Mouse (Mus musculus) forebrain, embryonic 12.5 days (tissue): Measurements from ENCODE around the gene St6galnac4. TPM values are rescaled to one million over a fixed set of nuclear protein-coding genes. Genes with fewer than 3 reads are reported as not detected.

ENCODE experiments used
- ATAC-seq: fragments of 200-750 bp; cut with Nextera tagmentation; 2 replicates; pipeline ENCODE4 v1.8.0; 2017; ENCODE audit warnings: moderate TSS enrichment; ENCODE audit not compliant: low FRiP score
- H3K27ac ChIP-seq: fragments of 300-500 bp; sonication (generic); 2 replicates; pipeline ENCODE4 v1.5.1; 2016; ENCODE audit warnings: mild to moderate bottlenecking
- H3K27me3 ChIP-seq: fragments of 300-500 bp; sonication (generic); 2 replicates; pipeline ENCODE4 v1.6.1; 2016; ENCODE audit warnings: mild to moderate bottlenecking
- H3K36me3 ChIP-seq: fragments of 300-500 bp; sonication (generic); replicated peaks from 2 replicates; pipeline ENCODE4 v1.6.1; 2016; ENCODE audit warnings: mild to moderate bottlenecking
- H3K4me1 ChIP-seq: fragments of 300-500 bp; sonication (generic); 2 replicates; pipeline ENCODE4 v1.6.1; 2016
- H3K4me2 ChIP-seq: fragments of 300-500 bp; sonication (generic); 2 replicates; pipeline ENCODE4 v1.6.1; 2016; ENCODE audit warnings: mild to moderate bottlenecking, moderate library complexity
- H3K4me3 ChIP-seq: fragments of 300-500 bp; sonication (generic); replicated peaks from 2 replicates; pipeline ENCODE4 v1.5.1; 2016; ENCODE audit warnings: mild to moderate bottlenecking
- H3K9ac ChIP-seq: fragments of 300-500 bp; sonication (generic); 2 replicates; pipeline ENCODE4 v1.6.1; 2016; ENCODE audit warnings: mild to moderate bottlenecking
- H3K9me3 ChIP-seq: fragments of 300-500 bp; sonication (generic); 2 replicates; pipeline ENCODE4 v1.6.1; 2016
- WGBS: fragments of 180-500 bp; shearing (Covaris S2); methylation state at CpG from one replicate; pipeline ENCODE4 v1.1.7; 2016; 5-methylcytosine and 5-hydroxymethylcytosine counted together
- polyA plus RNA-seq: library from polyadenylated mRNA; unstranded; fragments of >200 nt; fragmentation: Nextera tagmentation; extraction: Ambion mirVana; gene quantifications from 2 replicates; pipeline ENCODE4 v1.2.1, GENCODE M21; 2016

The St6galnac4 gene
- polyA plus RNA-seq, 1 experiment from 2014 or later = 17.0 TPM

- Histone ChIP-seq H3K4me2 (peak overlapping the region; percentile 84), H3K36me3 (no peaks in the 10 kb centered on the region), H3K27me3 (peaks cover 13% of the 10 kb centered on the region), H3K4me1 (peaks cover 35% of the 10 kb centered on the region), H3K9ac (0 out of 2 replicates have a peak overlapping the region, but pooled peaks have one; percentile 25), H3K4me3 (peak overlapping the region; percentile 7), H3K27ac (peak overlapping the region; percentile 38; the same call in 1 of the 2 replicates), H3K9me3 (no peaks in the 10 kb centered on the region)
- no peak for ATAC-seq
- WGBS = 10% methylated on average over 25 of the region's 25 CpGs
Measured at GRCm38 (mm10) chr2:32608141-32608777, 21.4 kb downstream of the St6galnac4 start.

- WGBS = 47% methylated on average over 18 of the region's 18 CpGs
- Histone ChIP-seq H3K27ac (peak overlapping the region; percentile 38; the same call in 1 of the 2 replicates), H3K9me3 (no peaks in the 10 kb centered on the region), H3K4me3 (peak overlapping the region; percentile 7; the same call in 1 of the 2 replicates), H3K27me3 (peaks cover 13% of the 10 kb centered on the region), H3K4me2 (peak overlapping the region; percentile 84), H3K36me3 (no peaks in the 10 kb centered on the region), H3K4me1 (peaks cover 35% of the 10 kb centered on the region), H3K9ac (0 out of 2 replicates have a peak overlapping the region, but pooled peaks have one; percentile 25)
- no peak for ATAC-seq
Measured at GRCm38 (mm10) chr2:32608778-32609435, 22.0 kb downstream of the St6galnac4 start.

GRCm38 (mm10) chr2:32610610-32611229, 23.8 kb downstream of the St6galnac4 start:
- H3K27me3 ChIP-seq = peaks cover 13% of the 10 kb centered on the region
- H3K27ac ChIP-seq = no peak overlapping the region
- H3K9me3 ChIP-seq = no peaks in the 10 kb centered on the region
- H3K4me3 ChIP-seq = peak overlapping the region; percentile 37
- 0 out of 2 replicates have a peak, but pooled peaks cover 9% of the 10 kb centered on the region for H3K36me3 ChIP-seq
- peaks cover 35% of the 10 kb centered on the region for H3K4me1 ChIP-seq
- no peak for ATAC-seq
- WGBS = 16% methylated on average over 23 of the region's 23 CpGs
- H3K9ac ChIP-seq = peak overlapping the region; percentile 3; the same call in 1 of the 2 replicates
- H3K4me2 ChIP-seq = peak overlapping the region; percentile 54

DNA sequence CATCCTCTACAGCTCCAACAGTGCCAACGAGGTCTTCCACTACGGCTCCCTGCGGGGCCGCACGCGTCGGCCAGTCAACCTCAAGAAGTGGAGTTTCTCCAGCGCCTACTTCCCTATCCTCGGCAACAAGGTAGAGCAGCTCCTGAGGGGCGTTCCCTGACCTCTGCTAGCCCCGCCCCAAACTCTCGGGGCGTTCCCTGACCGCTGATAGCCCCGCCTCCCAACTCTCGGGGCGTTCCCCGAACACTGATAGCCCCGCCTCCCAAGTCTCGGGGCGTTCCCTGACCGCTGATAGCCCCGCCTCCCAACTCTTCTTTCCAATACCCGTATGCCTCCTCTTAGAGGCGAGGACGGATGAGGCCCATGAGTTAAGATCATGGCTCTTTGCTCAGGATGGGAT, 25.4 kb downstream of the St6galnac4 start:
- H3K9me3 ChIP-seq = no peaks in the 10 kb centered on the region
- H3K27me3 ChIP-seq = peaks cover 12% of the 10 kb centered on the region
- ATAC-seq = no peak
- 0 out of 2 replicates have a peak, but pooled peaks cover 9% of the 10 kb centered on the region for H3K36me3 ChIP-seq
- H3K4me3 ChIP-seq = no peak overlapping the region
- WGBS = 62% methylated on average over 26 of the region's 26 CpGs
- H3K4me2 ChIP-seq = no peak overlapping the region
- no peak overlapping the region for H3K27ac ChIP-seq
- no peak overlapping the region for H3K9ac ChIP-seq
- peaks cover 28% of the 10 kb centered on the region for H3K4me1 ChIP-seq

GRCm38 (mm10) chr2:32617109-32617508, 30.2 kb downstream of the St6galnac4 start:
- 89% methylated on average over 1 of the region's 1 CpGs for WGBS
- Histone ChIP-seq H3K4me3 (no peak overlapping the region), H3K9ac (no peak overlapping the region)

GRCm38 (mm10) chr2:32617601-32618000, 30.7 kb downstream of the St6galnac4 start:
- no peak overlapping the region for H3K9ac ChIP-seq
- no peaks in the 10 kb centered on the region for H3K27me3 ChIP-seq
- no peaks in the 10 kb centered on the region for H3K9me3 ChIP-seq
- no peak for ATAC-seq
- 92% methylated on average over 4 of the region's 4 CpGs for WGBS
- H3K27ac ChIP-seq = no peak overlapping the region
- no peak overlapping the region for H3K4me3 ChIP-seq
- peaks cover 30% of the 10 kb centered on the region for H3K4me1 ChIP-seq
- no peak overlapping the region for H3K4me2 ChIP-seq
- peaks cover 12% of the 10 kb centered on the region; the same call in 1 of the 2 replicates for H3K36me3 ChIP-seq

More at GRCm38 (mm10) chr2:32617109-32617508, 30.2 kb downstream of the St6galnac4 start:
- peaks cover 12% of the 10 kb centered on the region; the same call in 1 of the 2 replicates for H3K36me3 ChIP-seq
- no peak overlapping the region for H3K27ac ChIP-seq
- H3K9me3 ChIP-seq = no peaks in the 10 kb centered on the region
- H3K27me3 ChIP-seq = no peaks in the 10 kb centered on the region
- H3K4me1 ChIP-seq = peaks cover 30% of the 10 kb centered on the region
- no peak for ATAC-seq
- no peak overlapping the region for H3K4me2 ChIP-seq

- ATAC-seq = no peak
- 78% methylated on average over 9 of the region's 9 CpGs for WGBS
- peaks cover 12% of the 10 kb centered on the region; the same call in 1 of the 2 replicates for H3K36me3 ChIP-seq
- no peaks in the 10 kb centered on the region for H3K9me3 ChIP-seq
- no peak overlapping the region for H3K4me2 ChIP-seq
- H3K4me1 ChIP-seq = peaks cover 30% of the 10 kb centered on the region
- no peaks in the 10 kb centered on the region for H3K27me3 ChIP-seq
- H3K4me3 ChIP-seq = no peak overlapping the region
- no peak overlapping the region for H3K9ac ChIP-seq
- no peak overlapping the region for H3K27ac ChIP-seq
Measured at GRCm38 (mm10) chr2:32618051-32618450, 31.2 kb downstream of the St6galnac4 start.

DNA sequence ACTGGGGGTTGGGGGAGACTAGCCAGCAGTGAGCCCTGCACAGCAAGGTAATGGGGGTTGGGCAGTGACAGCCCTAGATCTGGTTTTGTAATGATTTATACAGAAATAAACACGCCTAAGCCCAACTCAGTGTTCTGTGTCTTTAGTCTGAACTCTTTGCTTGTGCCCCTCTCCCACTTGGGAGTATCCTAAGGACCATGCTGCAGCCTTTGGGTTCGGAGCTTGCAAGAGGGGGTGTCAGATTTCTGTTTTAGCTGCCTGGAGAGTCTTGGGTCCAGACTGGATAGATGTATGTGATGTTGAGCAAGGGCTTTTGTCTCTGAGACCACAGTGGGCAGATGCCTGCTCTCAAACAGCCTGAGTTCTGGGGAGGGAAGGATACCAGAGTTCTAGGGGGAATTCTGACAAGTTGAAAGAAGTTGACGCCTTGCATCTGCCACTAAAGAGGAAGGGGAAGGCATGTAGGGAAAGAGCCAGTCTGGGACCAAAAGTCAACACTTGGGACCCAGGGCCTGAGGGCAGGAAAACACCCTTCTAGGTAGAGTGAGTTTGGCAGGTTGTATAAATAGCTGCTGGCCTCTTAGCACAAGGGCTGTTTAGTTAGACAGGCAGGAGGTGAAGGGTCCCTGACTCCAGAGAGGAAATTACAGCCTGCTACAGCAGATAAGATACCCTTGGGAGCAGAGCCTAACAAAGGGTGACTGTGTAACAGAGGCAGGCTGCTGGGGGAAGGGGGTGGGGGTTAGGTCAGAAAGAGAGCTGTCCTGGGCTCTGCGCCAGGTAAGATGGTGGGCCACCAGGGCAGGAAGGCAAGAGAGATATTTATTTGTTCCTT, 34.0 kb downstream of the St6galnac4 start:
- ATAC-seq = no peak
- WGBS = 49% methylated on average over 4 of the region's 4 CpGs
- peaks cover 44% of the 10 kb centered on the region for H3K4me1 ChIP-seq
- H3K4me2 ChIP-seq = no peak overlapping the region
- peaks cover 4% of the 10 kb centered on the region; the same call in 1 of the 2 replicates for H3K36me3 ChIP-seq
- H3K9me3 ChIP-seq = no peaks in the 10 kb centered on the region
- H3K9ac ChIP-seq = 0 out of 2 replicates have a peak overlapping the region, but pooled peaks have one; percentile 14
- peak overlapping the region; percentile 61 for H3K27ac ChIP-seq
- no peak overlapping the region for H3K4me3 ChIP-seq
- H3K27me3 ChIP-seq = no peaks in the 10 kb centered on the region

DNA sequence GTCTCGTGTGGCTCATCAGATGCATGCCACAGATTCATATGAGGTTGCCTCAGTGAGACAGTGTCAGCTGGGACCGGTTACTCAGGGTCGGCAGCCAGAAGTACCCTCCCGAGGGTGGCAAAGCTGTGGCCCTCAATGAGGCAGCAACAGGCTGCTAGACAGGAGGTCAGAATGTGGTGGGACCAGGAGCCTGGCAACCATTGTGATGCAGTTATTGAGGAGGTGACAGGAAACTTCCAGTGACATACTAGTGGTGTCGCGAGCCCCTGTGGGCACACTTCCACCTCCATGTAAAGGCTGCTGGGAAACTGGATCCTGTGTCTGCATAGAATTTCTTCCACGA, 34.6 kb downstream of the St6galnac4 start, which contains the start of gene Ak1:
Gene Ak1 (plus strand): TSS at position 242 of the 343 bp plus-strand sequence.
- Histone ChIP-seq H3K27ac (peak within 1 kb of the TSS; percentile 61), H3K4me2 (no peak within 1 kb of the TSS), H3K4me1 (peaks cover 50% of the 10 kb centered on the region), H3K27me3 (no peaks in the 10 kb centered on the region), H3K9me3 (no peaks in the 10 kb centered on the region), H3K9ac (0 out of 2 replicates have a peak within 1 kb of the TSS, but pooled peaks have one; percentile 14), H3K36me3 (peaks cover 4% of the 10 kb centered on the region; the same call in 1 of the 2 replicates), H3K4me3 (no peak within 1 kb of the TSS)
- no peak for ATAC-seq
- 61% methylated on average over 7 of the region's 7 CpGs for WGBS

- no peaks in the 10 kb centered on the region for H3K9me3 ChIP-seq
- H3K9ac ChIP-seq = no peak overlapping the region
- H3K4me1 ChIP-seq = peaks cover 68% of the 10 kb centered on the region
- no peak overlapping the region for H3K27ac ChIP-seq
- H3K4me2 ChIP-seq = no peak overlapping the region
- no peak overlapping the region for H3K4me3 ChIP-seq
- 83% methylated on average over 5 of the region's 5 CpGs for WGBS
- H3K27me3 ChIP-seq = no peaks in the 10 kb centered on the region
- no peaks in the 10 kb centered on the region for H3K36me3 ChIP-seq
- no peak for ATAC-seq
Measured at GRCm38 (mm10) chr2:32624111-32624748, 37.3 kb downstream of the St6galnac4 start.

DNA sequence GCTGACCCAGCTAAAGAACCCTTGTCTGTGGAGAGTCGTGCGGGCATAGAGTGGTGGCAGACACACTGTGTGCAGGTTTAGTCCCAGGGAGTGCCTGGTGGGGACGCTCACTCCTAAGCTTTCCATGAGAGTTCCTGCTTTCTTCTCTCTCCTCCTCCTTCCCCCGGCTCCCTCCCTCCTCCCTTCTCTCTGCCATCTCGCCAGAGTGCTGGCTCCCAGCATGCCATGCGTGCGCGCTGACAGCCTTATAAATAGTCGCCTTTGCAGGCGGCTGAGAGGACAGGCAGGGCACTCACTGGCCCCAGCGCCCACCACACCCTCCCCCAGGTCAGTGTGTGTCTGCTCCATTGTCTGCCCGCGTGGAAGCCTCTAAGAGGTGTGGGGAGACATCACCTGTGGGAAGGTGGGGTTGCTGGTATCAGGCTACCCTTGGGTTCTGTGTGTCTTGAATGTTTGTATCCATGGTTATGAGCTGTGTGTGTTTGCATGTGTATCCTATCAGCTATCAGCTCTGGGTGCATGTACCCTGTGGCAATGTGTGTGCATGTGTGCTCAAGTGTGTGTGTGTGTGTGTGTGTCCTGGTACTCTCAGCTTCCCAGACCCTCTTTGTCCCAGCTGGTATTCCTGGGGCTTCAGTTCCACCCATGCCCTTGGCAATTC, 38.4 kb downstream of the St6galnac4 start:
- H3K4me2 ChIP-seq = peak overlapping the region; percentile 57
- WGBS = under 1% methylated on average over 13 of the region's 13 CpGs
- H3K36me3 ChIP-seq = no peaks in the 10 kb centered on the region
- H3K4me3 ChIP-seq = peak overlapping the region; percentile 29
- H3K9ac ChIP-seq = peak overlapping the region; percentile 48
- ATAC-seq = peak; percentile 77
- no peaks in the 10 kb centered on the region for H3K27me3 ChIP-seq
- peaks cover 69% of the 10 kb centered on the region for H3K4me1 ChIP-seq
- no peaks in the 10 kb centered on the region for H3K9me3 ChIP-seq
- peak overlapping the region; percentile 87 for H3K27ac ChIP-seq
